Mouse (Mus musculus): Measurements from ENCODE around the gene Plekha5.

DNA sequence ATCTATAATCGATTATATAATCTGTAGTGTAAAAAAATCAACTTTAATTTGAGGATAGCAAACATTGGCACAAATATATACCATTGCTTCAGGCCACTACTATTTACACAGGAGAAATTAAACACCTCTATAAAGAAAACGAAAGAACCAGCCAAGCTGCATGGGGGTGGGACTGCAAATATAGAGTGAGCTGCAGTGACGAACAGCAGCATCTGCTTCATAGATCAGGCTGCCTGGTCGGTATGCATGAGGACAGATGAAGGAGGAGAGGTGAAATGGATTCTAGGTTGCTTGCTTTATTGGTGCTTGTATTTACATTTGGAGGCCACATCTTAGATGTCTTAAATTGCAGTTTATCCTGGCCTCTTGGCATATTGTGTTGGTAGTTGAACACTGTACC, 66.4 kb downstream of the Plekha5 start:
- no peak for TF ChIP-seq CTCF (IDR thresholded peaks at IDR 0.05; ENCODE audit: low read depth)
- TF ChIP-seq EP300 (IDR thresholded peaks at IDR 0.05; ENCODE audit: low read depth), result no peak

Data from liver, postnatal 0 days (tissue).